ENCODE assay signal across 10 mouse cellular contexts in the genomic region with DNA sequence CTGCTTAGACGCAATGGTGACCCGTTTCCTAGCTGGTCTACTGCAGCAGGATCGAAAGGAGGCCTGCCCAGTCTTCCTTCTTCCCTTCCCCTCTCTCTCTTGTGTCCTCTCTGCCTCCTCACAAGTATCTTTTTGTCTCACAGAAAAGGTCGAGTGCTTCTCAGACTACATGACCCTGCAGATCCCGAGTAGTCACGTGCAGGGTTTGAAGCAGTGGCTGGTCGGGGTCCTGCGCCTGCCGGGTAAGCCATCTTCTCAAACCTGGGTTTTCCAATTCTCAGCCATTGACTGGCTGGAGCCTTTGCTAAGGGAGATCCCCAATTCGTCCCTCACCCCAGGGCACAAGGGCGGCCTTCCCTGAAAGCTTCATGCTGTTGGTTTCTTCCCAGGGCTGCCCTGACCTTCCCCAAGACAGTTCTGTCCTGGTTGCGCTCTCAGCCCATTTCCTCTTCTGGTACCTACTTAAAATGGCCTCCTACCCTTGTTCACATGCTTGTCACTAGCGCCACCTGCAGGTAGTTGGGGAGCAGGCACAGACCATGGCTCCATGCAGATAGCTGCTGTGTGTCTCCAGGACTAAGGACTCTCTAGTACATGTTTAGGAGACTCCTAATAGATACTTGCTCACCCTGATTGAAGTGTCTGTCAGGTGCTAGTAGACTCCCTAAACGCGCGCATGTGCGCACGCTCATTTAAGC. TPM values are rescaled to one million over a fixed set of nuclear protein-coding genes. Genes with fewer than 3 reads are reported as not detected.
DNase-seq lines count a peak whose midpoint lies in the region; ATAC-seq and TF ChIP-seq lines count a peak whose summit lies in the region.
"Had no signal": no experiment of that assay in that cellular context is flagged by ENCODE, and none has a peak within 500 bp of the region (broad histone marks: within the 10 kb centered on the region; RNA-seq: fewer than 3 reads in every experiment).

No protein-coding gene starts in this region.

- peak; percentile 48 for TF ChIP-seq CTCF in forebrain, postnatal 0 days (IDR thresholded peaks at IDR 0.05; ENCODE audit: low read depth)

- no peaks in the 10 kb centered on the region for H3K4me1 ChIP-seq in forebrain, postnatal 0 days (ENCODE audit: insufficient read depth)
- 0 out of 2 replicates have a peak, but pooled peaks cover 4% of the 10 kb centered on the region for H3K4me1 ChIP-seq in forebrain, embryonic 13.5 days
- no peaks in the 10 kb centered on the region for H3K4me1 ChIP-seq in liver, embryonic 11.5 days (replicated peaks; ENCODE audit: control insufficient read depth, insufficient read depth, low read length)
- H3K4me1 ChIP-seq: limb, embryonic 15.5 days had no signal

- ATAC-seq in forebrain, postnatal 0 days = 0 out of 2 replicates have a peak, but pooled peaks have one; percentile 38
- no peak for ATAC-seq in forebrain, embryonic 13.5 days
- peak; percentile 29; the same call in 1 of the 2 replicates for ATAC-seq in liver, embryonic 11.5 days (replicated peaks; ENCODE audit: low FRiP score)

- no peaks in the 10 kb centered on the region for H3K9me3 ChIP-seq in forebrain, postnatal 0 days (ENCODE audit: low read length)
- H3K9me3 ChIP-seq in forebrain, embryonic 13.5 days (replicated peaks) = no peaks in the 10 kb centered on the region
- no peaks in the 10 kb centered on the region for H3K9me3 ChIP-seq in liver, embryonic 11.5 days (ENCODE audit: control insufficient read depth, low read length)
- H3K9me3 ChIP-seq: limb, embryonic 15.5 days had no signal

- H3K4me3 ChIP-seq in forebrain, postnatal 0 days (ENCODE audit: low read depth, low read length) = no peak overlapping the region
- H3K4me3 ChIP-seq in forebrain, embryonic 13.5 days = no peak overlapping the region
- H3K4me3 ChIP-seq in liver, embryonic 11.5 days (ENCODE audit: low read depth, low read length) = no peak overlapping the region
- H3K4me3 ChIP-seq: limb, embryonic 15.5 days had no signal

- H3K27ac ChIP-seq in forebrain, postnatal 0 days (ENCODE audit: low read depth, low read length) = no peak overlapping the region
- H3K27ac ChIP-seq in forebrain, embryonic 13.5 days = no peak overlapping the region
- no peak overlapping the region for H3K27ac ChIP-seq in liver, embryonic 11.5 days (ENCODE audit: low read depth, low read length)
- H3K27ac ChIP-seq: limb, embryonic 15.5 days had no signal

- DNase-seq in forebrain, postnatal 0 days = no peak
- DNase-seq in right cerebral cortex, postnatal 4 days = peak; percentile 28
- no peak for DNase-seq in right cerebral cortex, postnatal 36 days (ENCODE audit: low spot score in 2 of 2)
- DNase-seq in cerebellum, postnatal 36 days = peak; percentile 31 to 43
- DNase-seq in liver, embryonic 11.5 days (ENCODE audit: low spot score) = no peak
- DNase-seq in testis, postnatal 10 days (ENCODE audit: low spot score) = peak; percentile 69
- DNase-seq in urinary bladder, postnatal 36 days (ENCODE audit: low spot score in 2 of 2) = no peak

- H3K27me3 ChIP-seq in forebrain, postnatal 0 days (ENCODE audit: insufficient read depth, low read length) = no peaks in the 10 kb centered on the region
- H3K27me3 ChIP-seq in forebrain, embryonic 13.5 days = no peaks in the 10 kb centered on the region
- H3K27me3 ChIP-seq in liver, embryonic 11.5 days (replicated peaks; ENCODE audit: control insufficient read depth, insufficient read depth, low read length) = no peaks in the 10 kb centered on the region
- H3K27me3 ChIP-seq: limb, embryonic 15.5 days had no signal

- no peak overlapping the region for H3K9ac ChIP-seq in forebrain, postnatal 0 days
- no peak overlapping the region for H3K9ac ChIP-seq in forebrain, embryonic 13.5 days
- H3K9ac ChIP-seq in liver, embryonic 11.5 days (ENCODE audit: low read depth, low read length) = no peak overlapping the region
- H3K9ac ChIP-seq: limb, embryonic 15.5 days had no signal

- no peak overlapping the region for H3K4me2 ChIP-seq in forebrain, postnatal 0 days (ENCODE audit: low read depth)
- H3K4me2 ChIP-seq in forebrain, embryonic 13.5 days = no peak overlapping the region
- H3K4me2 ChIP-seq in liver, embryonic 11.5 days = no peak overlapping the region
- H3K4me2 ChIP-seq: limb, embryonic 15.5 days had no signal

- 87% methylated on average over 18 of the region's 18 CpGs for WGBS in forebrain, postnatal 0 days
- WGBS in forebrain, embryonic 13.5 days = 87% methylated on average over 18 of the region's 18 CpGs
- WGBS in liver, embryonic 11.5 days = 85% methylated on average over 18 of the region's 18 CpGs

- H3K36me3 ChIP-seq in forebrain, postnatal 0 days (ENCODE audit: insufficient read depth) = no peaks in the 10 kb centered on the region
- no peaks in the 10 kb centered on the region for H3K36me3 ChIP-seq in forebrain, embryonic 13.5 days (ENCODE audit: poor library complexity, severe bottlenecking)
- no peaks in the 10 kb centered on the region for H3K36me3 ChIP-seq in liver, embryonic 11.5 days (ENCODE audit: control insufficient read depth, insufficient read depth, low read length)
- H3K36me3 ChIP-seq: limb, embryonic 15.5 days had no signal

RNA-seq across cellular contexts. Expression of a gene that starts 11.7 kb away (rescaled TPM):
- total RNA-seq in forebrain, postnatal 0 days (2014; rRNA removed) = not detected in 2 replicates
- polyA plus RNA-seq in forebrain, postnatal 0 days (2015; fragmentation: Nextera tagmentation; extraction: Ambion mirVana) = not detected in 2 replicates
- not detected in 2 replicates for polyA plus RNA-seq in forebrain, embryonic 13.5 days (2015; fragmentation: Nextera tagmentation; extraction: Ambion mirVana)
- not detected in 2 replicates for polyA plus RNA-seq in liver, embryonic 11.5 days (2014; fragmentation: Nextera tagmentation; extraction: Ambion mirVana)
- polyA plus RNA-seq: limb, embryonic 15.5 days; stomach, embryonic 14.5 days had no signal

RNA-seq across cellular contexts. Expression of a gene that starts 28.0 kb away (rescaled TPM):
- total RNA-seq in forebrain, postnatal 0 days (2014; rRNA removed) = 107 and 159 TPM in 2 replicates
- polyA plus RNA-seq in forebrain, postnatal 0 days (2015; fragmentation: Nextera tagmentation; extraction: Ambion mirVana) = 101 and 104 TPM in 2 replicates
- polyA plus RNA-seq in forebrain, embryonic 13.5 days (2015; fragmentation: Nextera tagmentation; extraction: Ambion mirVana) = 364 and 366 TPM in 2 replicates
- 226 and 230 TPM in 2 replicates for polyA plus RNA-seq in liver, embryonic 11.5 days (2014; fragmentation: Nextera tagmentation; extraction: Ambion mirVana)

RNA-seq across cellular contexts. Expression of a gene that starts 52.5 kb away (rescaled TPM):
- total RNA-seq in forebrain, postnatal 0 days (2014; rRNA removed) = 0.24 TPM in 1 of 2 replicates, not detected in the other
- 0.26 TPM in 1 of 2 replicates, not detected in the other for polyA plus RNA-seq in forebrain, postnatal 0 days (2015; fragmentation: Nextera tagmentation; extraction: Ambion mirVana)
- 0.34 and 0.63 TPM in 2 replicates for polyA plus RNA-seq in forebrain, embryonic 13.5 days (2015; fragmentation: Nextera tagmentation; extraction: Ambion mirVana)
- polyA plus RNA-seq in liver, embryonic 11.5 days (2014; fragmentation: Nextera tagmentation; extraction: Ambion mirVana) = 5.0 and 6.8 TPM in 2 replicates
- polyA plus RNA-seq: stomach, embryonic 14.5 days had no signal

Comparison
In these comparisons a context has a peak if more than half of its experiments do, and no peak if none do; other contexts are left out.
1. DNase-seq: peak in right cerebral cortex, postnatal 4 days (single experiment), cerebellum, postnatal 36 days (2 of 2) and testis, postnatal 10 days (single experiment); none in forebrain, postnatal 0 days (single experiment), right cerebral cortex, postnatal 36 days (0 of 2), liver, embryonic 11.5 days (single experiment) and urinary bladder, postnatal 36 days (0 of 2).